Mouse (Mus musculus) erythroid progenitor cell, adult 5-6 weeks (primary cell): ENCODE data around the gene Krtap1-3. TPM values are rescaled to one million over a fixed set of nuclear protein-coding genes. Genes with fewer than 3 reads are reported as not detected.

Experiments
- ATAC-seq: replicated peaks from 2 replicates; pipeline ENCODE4 v1.8.0; 2016; ENCODE audit warnings: moderate number of reproducible peaks, mild to moderate bottlenecking, moderate TSS enrichment, inconsistent platforms; ENCODE audit not compliant: poor library complexity, low FRiP score, severe bottlenecking
- total RNA-seq, 2 experiments: library from RNA; stranded (forward) in 1 of 2; stranded (reverse) in 1 of 2; fragments of 150-400 nt in 1 of 2; fragments of 186-747, 209-891 nt in 1 of 2; gene quantifications; 2 replicates each; pipeline versions ENCODE4 v1.2.3 to v1.2.4; 2015 to 2017; ENCODE audit warnings: low replicate concordance in 2 of 2

Gene Krtap1-3
- total RNA-seq, 2 experiments from 2014 or later, result not detected

- ATAC-seq, result no peak
Measured at GRCm38 (mm10) chr11:99562580-99562979, 28.6 kb downstream of the Krtap1-3 start.

DNA sequence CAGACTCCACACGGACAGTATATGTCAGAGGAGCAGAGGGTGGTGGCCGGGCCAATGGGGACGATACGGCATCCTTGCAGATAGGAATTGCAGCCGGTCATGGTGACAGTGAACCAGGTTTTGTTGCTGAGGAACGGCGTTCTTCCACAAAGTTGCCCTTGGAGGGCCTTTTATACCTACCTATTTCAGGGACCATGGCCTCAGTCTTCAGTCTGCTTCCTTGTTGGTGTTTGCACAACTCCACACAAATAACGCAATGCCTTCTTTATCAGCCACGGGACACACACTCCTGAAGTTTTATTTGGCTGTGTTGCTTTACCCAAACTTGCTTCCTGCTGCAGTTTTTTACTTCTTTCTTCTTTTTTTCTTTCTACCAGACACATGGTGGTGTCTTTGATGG lies 31.8 kb downstream of the Krtap1-3 start, which contains the start of gene Gm11939:
TSS of gene Gm11939 (minus strand) at position 101 of the 400 bp plus-strand sequence.
- no peak for ATAC-seq

- no peak for ATAC-seq
Measured at GRCm38 (mm10) chr11:99557976-99558745, 33.0 kb downstream of the Krtap1-3 start.

DNA sequence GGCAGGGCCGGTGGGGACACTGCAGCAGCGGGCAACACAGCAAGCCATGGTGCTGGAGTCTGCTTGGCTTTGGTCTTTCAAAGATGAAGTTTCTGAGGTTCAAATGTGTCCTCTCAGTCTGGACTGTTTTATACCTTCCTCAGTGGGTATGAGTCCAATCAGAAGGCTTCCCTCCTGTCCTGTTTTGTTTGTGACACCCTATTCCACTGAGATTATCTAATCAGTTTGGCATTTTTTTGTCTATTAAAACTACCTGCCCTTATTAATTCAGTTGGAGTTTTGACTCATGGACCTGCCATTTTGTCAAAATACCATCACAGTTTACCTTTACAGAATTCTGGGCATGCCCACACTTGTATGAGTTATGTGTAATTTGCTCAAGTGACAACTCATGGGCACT lies 34.4 kb downstream of the Krtap1-3 start, which contains the start of gene Krtap3-2:
TSS of gene Krtap3-2 (minus strand) at position 101 of the 400 bp plus-strand sequence.
- no peak for ATAC-seq

GRCm38 (mm10) chr11:99556195-99556594 lies 34.9 kb downstream of the Krtap1-3 start:
- ATAC-seq, result no peak

DNA sequence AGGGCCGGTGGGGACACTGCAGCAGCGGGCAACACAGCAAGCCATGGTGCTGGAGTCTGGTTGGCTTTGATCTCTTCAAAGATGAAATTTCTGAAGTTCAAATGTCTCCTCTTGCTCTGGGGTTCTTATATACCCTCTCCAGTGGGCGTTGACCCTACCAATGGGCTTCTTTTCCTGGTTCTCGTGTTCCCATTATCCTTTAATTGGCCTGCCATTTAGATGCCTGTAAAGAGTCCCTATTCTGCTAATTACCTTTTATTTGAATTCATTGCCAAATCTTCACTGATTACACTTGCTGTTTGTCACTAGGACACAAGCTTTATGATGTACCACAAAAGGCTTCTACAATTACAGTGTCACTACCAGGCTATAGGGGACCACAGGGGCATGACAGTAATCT lies 40.4 kb downstream of the Krtap1-3 start, which contains the start of gene Krtap3-3:
TSS of gene Krtap3-3 (minus strand) at position 101 of the 400 bp plus-strand sequence.
- no peak for ATAC-seq

DNA sequence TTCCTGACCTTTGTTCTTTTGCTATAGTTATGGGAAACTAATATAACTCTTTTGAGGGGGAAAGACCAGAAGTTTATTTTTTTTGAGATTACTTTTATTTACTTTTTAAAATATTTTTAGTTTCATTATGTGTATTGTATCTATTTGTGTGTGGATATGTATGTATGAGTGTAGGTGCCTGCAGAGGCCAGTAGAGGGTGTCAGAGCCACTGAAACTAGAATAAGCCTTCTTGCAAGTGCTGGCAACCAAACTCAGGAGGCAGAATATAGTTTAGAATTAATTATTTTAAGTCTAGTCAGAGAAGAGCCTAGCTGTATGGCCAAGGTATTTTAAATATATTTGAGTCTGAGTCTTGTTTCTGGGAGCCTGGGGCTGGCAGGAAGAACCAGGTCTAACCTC lies 43.2 kb downstream of the Krtap1-3 start:
- no peak for ATAC-seq

Other genes with a start within 250 kb of the Krtap1-3 start
Only the 30 nearest of the 36 such genes appear.
- not detected in 2 replicates for gene Krt10, start 202.0 kb downstream of the Krtap1-3 start, total RNA-seq (2015; ENCODE audit: low replicate concordance)
- gene Krt10, start 202.0 kb downstream of the Krtap1-3 start, total RNA-seq (2017; ENCODE audit: low replicate concordance), result 5.9 TPM in 1 of 2 replicates, not detected in the other
- gene Krt12, start 169.1 kb downstream of the Krtap1-3 start, total RNA-seq (2015; ENCODE audit: low replicate concordance), result not detected in 2 replicates
- not detected in 2 replicates for gene Krt12, start 169.1 kb downstream of the Krtap1-3 start, total RNA-seq (2017; ENCODE audit: low replicate concordance)
- not detected in 2 replicates for gene Krt20, start 153.2 kb downstream of the Krtap1-3 start, total RNA-seq (2015; ENCODE audit: low replicate concordance)
- not detected in 2 replicates for gene Krt20, start 153.2 kb downstream of the Krtap1-3 start, total RNA-seq (2017; ENCODE audit: low replicate concordance)
- not detected in 2 replicates for gene Krt23, start 98.2 kb downstream of the Krtap1-3 start, total RNA-seq (2015; ENCODE audit: low replicate concordance)
- not detected in 2 replicates for gene Krt23, start 98.2 kb downstream of the Krtap1-3 start, total RNA-seq (2017; ENCODE audit: low replicate concordance)
- gene Krt39, start 70.0 kb downstream of the Krtap1-3 start, total RNA-seq (2015; ENCODE audit: low replicate concordance), result not detected in 2 replicates
- not detected in 2 replicates for gene Krt39, start 70.0 kb downstream of the Krtap1-3 start, total RNA-seq (2017; ENCODE audit: low replicate concordance)
- not detected in 2 replicates for gene Krt40, start 48.2 kb downstream of the Krtap1-3 start, total RNA-seq (2015; ENCODE audit: low replicate concordance)
- gene Krt40, start 48.2 kb downstream of the Krtap1-3 start, total RNA-seq (2017; ENCODE audit: low replicate concordance), result not detected in 2 replicates
- not detected in 2 replicates for gene Krtap3-3, start 40.5 kb downstream of the Krtap1-3 start, total RNA-seq (2015; ENCODE audit: low replicate concordance)
- gene Krtap3-3, start 40.5 kb downstream of the Krtap1-3 start, total RNA-seq (2017; ENCODE audit: low replicate concordance), result not detected in 2 replicates
- not detected in 2 replicates for gene Krtap3-2, start 34.5 kb downstream of the Krtap1-3 start, total RNA-seq (2015; ENCODE audit: low replicate concordance)
- not detected in 2 replicates for gene Krtap3-2, start 34.5 kb downstream of the Krtap1-3 start, total RNA-seq (2017; ENCODE audit: low replicate concordance)
- gene Gm11939, start 31.9 kb downstream of the Krtap1-3 start, total RNA-seq (2015; ENCODE audit: low replicate concordance), result not detected in 2 replicates
- gene Gm11939, start 31.9 kb downstream of the Krtap1-3 start, total RNA-seq (2017; ENCODE audit: low replicate concordance), result not detected in 2 replicates
- gene Krtap3-1, start 24.7 kb downstream of the Krtap1-3 start, total RNA-seq (2015; ENCODE audit: low replicate concordance), result not detected in 2 replicates
- gene Krtap3-1, start 24.7 kb downstream of the Krtap1-3 start, total RNA-seq (2017; ENCODE audit: low replicate concordance), result not detected in 2 replicates
- not detected in 2 replicates for gene Krtap1-5, start 10.3 kb downstream of the Krtap1-3 start, total RNA-seq (2015; ENCODE audit: low replicate concordance)
- gene Krtap1-5, start 10.3 kb downstream of the Krtap1-3 start, total RNA-seq (2017; ENCODE audit: low replicate concordance), result not detected in 2 replicates
- gene Krtap1-4, start 7.7 kb downstream of the Krtap1-3 start, total RNA-seq (2015; ENCODE audit: low replicate concordance), result not detected in 2 replicates
- not detected in 2 replicates for gene Krtap1-4, start 7.7 kb downstream of the Krtap1-3 start, total RNA-seq (2017; ENCODE audit: low replicate concordance)
- gene Krtap9-3, start 6.8 kb upstream of the Krtap1-3 start, total RNA-seq (2015; ENCODE audit: low replicate concordance), result not detected in 2 replicates
- not detected in 2 replicates for gene Krtap9-3, start 6.8 kb upstream of the Krtap1-3 start, total RNA-seq (2017; ENCODE audit: low replicate concordance)
- not detected in 2 replicates for gene Gm11938, start 12.0 kb upstream of the Krtap1-3 start, total RNA-seq (2015; ENCODE audit: low replicate concordance)
- not detected in 2 replicates for gene Gm11938, start 12.0 kb upstream of the Krtap1-3 start, total RNA-seq (2017; ENCODE audit: low replicate concordance)
- not detected in 2 replicates for gene Gm11937, start 18.9 kb upstream of the Krtap1-3 start, total RNA-seq (2015; ENCODE audit: low replicate concordance)
- gene Gm11937, start 18.9 kb upstream of the Krtap1-3 start, total RNA-seq (2017; ENCODE audit: low replicate concordance), result not detected in 2 replicates
- not detected in 2 replicates for gene Krtap2-4, start 23.5 kb upstream of the Krtap1-3 start, total RNA-seq (2015; ENCODE audit: low replicate concordance)
- not detected in 2 replicates for gene Krtap2-4, start 23.5 kb upstream of the Krtap1-3 start, total RNA-seq (2017; ENCODE audit: low replicate concordance)
- not detected in 2 replicates for gene Gm11562, start 29.1 kb upstream of the Krtap1-3 start, total RNA-seq (2015; ENCODE audit: low replicate concordance)
- gene Gm11562, start 29.1 kb upstream of the Krtap1-3 start, total RNA-seq (2017; ENCODE audit: low replicate concordance), result not detected in 2 replicates
- gene Krtap4-1, start 36.9 kb upstream of the Krtap1-3 start, total RNA-seq (2015; ENCODE audit: low replicate concordance), result not detected in 2 replicates
- not detected in 2 replicates for gene Krtap4-1, start 36.9 kb upstream of the Krtap1-3 start, total RNA-seq (2017; ENCODE audit: low replicate concordance)
- not detected in 2 replicates for gene Krtap4-2, start 43.7 kb upstream of the Krtap1-3 start, total RNA-seq (2015; ENCODE audit: low replicate concordance)
- gene Krtap4-2, start 43.7 kb upstream of the Krtap1-3 start, total RNA-seq (2017; ENCODE audit: low replicate concordance), result not detected in 2 replicates
- not detected in 2 replicates for gene Krtap4-7, start 52.8 kb upstream of the Krtap1-3 start, total RNA-seq (2015; ENCODE audit: low replicate concordance)
- gene Krtap4-7, start 52.8 kb upstream of the Krtap1-3 start, total RNA-seq (2017; ENCODE audit: low replicate concordance), result not detected in 2 replicates
- not detected in 2 replicates for gene Gm11555, start 58.9 kb upstream of the Krtap1-3 start, total RNA-seq (2015; ENCODE audit: low replicate concordance)
- gene Gm11555, start 58.9 kb upstream of the Krtap1-3 start, total RNA-seq (2017; ENCODE audit: low replicate concordance), result not detected in 2 replicates
- not detected in 2 replicates for gene Gm11563, start 67.6 kb upstream of the Krtap1-3 start, total RNA-seq (2015; ENCODE audit: low replicate concordance)
- not detected in 2 replicates for gene Gm11563, start 67.6 kb upstream of the Krtap1-3 start, total RNA-seq (2017; ENCODE audit: low replicate concordance)
- not detected in 2 replicates for gene Krtap4-6, start 74.6 kb upstream of the Krtap1-3 start, total RNA-seq (2015; ENCODE audit: low replicate concordance)
- not detected in 2 replicates for gene Krtap4-6, start 74.6 kb upstream of the Krtap1-3 start, total RNA-seq (2017; ENCODE audit: low replicate concordance)
- not detected in 2 replicates for gene Gm14190, start 99.4 kb upstream of the Krtap1-3 start, total RNA-seq (2015; ENCODE audit: low replicate concordance)
- not detected in 2 replicates for gene Gm14190, start 99.4 kb upstream of the Krtap1-3 start, total RNA-seq (2017; ENCODE audit: low replicate concordance)
- not detected in 2 replicates for gene Gm14180, start 143.0 kb upstream of the Krtap1-3 start, total RNA-seq (2015; ENCODE audit: low replicate concordance)
- not detected in 2 replicates for gene Gm14180, start 143.0 kb upstream of the Krtap1-3 start, total RNA-seq (2017; ENCODE audit: low replicate concordance)
- not detected in 2 replicates for gene Gm11595, start 181.6 kb upstream of the Krtap1-3 start, total RNA-seq (2015; ENCODE audit: low replicate concordance)
- gene Gm11595, start 181.6 kb upstream of the Krtap1-3 start, total RNA-seq (2017; ENCODE audit: low replicate concordance), result not detected in 2 replicates
- not detected in 2 replicates for gene Krtap4-8, start 189.4 kb upstream of the Krtap1-3 start, total RNA-seq (2015; ENCODE audit: low replicate concordance)
- not detected in 2 replicates for gene Krtap4-8, start 189.4 kb upstream of the Krtap1-3 start, total RNA-seq (2017; ENCODE audit: low replicate concordance)
- gene Krtap4-9, start 193.9 kb upstream of the Krtap1-3 start, total RNA-seq (2015; ENCODE audit: low replicate concordance), result not detected in 2 replicates
- gene Krtap4-9, start 193.9 kb upstream of the Krtap1-3 start, total RNA-seq (2017; ENCODE audit: low replicate concordance), result not detected in 2 replicates
- not detected in 2 replicates for gene Gm11596, start 202.1 kb upstream of the Krtap1-3 start, total RNA-seq (2015; ENCODE audit: low replicate concordance)
- gene Gm11596, start 202.1 kb upstream of the Krtap1-3 start, total RNA-seq (2017; ENCODE audit: low replicate concordance), result not detected in 2 replicates
- gene Gm11569, start 207.6 kb upstream of the Krtap1-3 start, total RNA-seq (2015; ENCODE audit: low replicate concordance), result not detected in 2 replicates
- not detected in 2 replicates for gene Gm11569, start 207.6 kb upstream of the Krtap1-3 start, total RNA-seq (2017; ENCODE audit: low replicate concordance)